Mouse (Mus musculus): ENCODE measurements around the gene Arhgap24. TPM values are rescaled to one million over a fixed set of nuclear protein-coding genes. Genes with fewer than 3 reads are reported as not detected.

Arhgap24 gene
- 1 to 10 TPM in 1 of 2 experiments, under 1 TPM in 1; 0.46 to 6.8 TPM for polyA plus RNA-seq (2012; fragmentation: generic; extraction: Trizol)

GRCm38 (mm10) chr5:102481215-102482211 is at the start of gene Arhgap24:
TSS of gene Arhgap24 (plus strand) at chr5:102481391.

Data from C3H10T1/2 (cell line).